Mouse (Mus musculus) limb, embryonic 12.5 days (tissue): Measurements from ENCODE around the gene Syt13. TPM values are rescaled to one million over a fixed set of nuclear protein-coding genes. Genes with fewer than 3 reads are reported as not detected.

Source experiments
- ATAC-seq: fragments of 200-750 bp; cut with Nextera tagmentation; 2 replicates; pipeline ENCODE4 v1.8.0; 2017; ENCODE audit warnings: low read depth, moderate TSS enrichment; ENCODE audit not compliant: insufficient number of reproducible peaks, insufficient read depth, low FRiP score, low TSS enrichment
- H3K27ac ChIP-seq: fragments of 300-500 bp; sonication (generic); 2 replicates; pipeline ENCODE4 v1.5.1; 2016; ENCODE audit warnings: mild to moderate bottlenecking, moderate library complexity
- H3K27me3 ChIP-seq: fragments of 300-500 bp; sonication (generic); 2 replicates; pipeline ENCODE4 v1.6.1; 2016; ENCODE audit warnings: mild to moderate bottlenecking, moderate library complexity
- H3K36me3 ChIP-seq: fragments of 300-500 bp; sonication (generic); 2 replicates; pipeline ENCODE4 v1.6.1; 2016; ENCODE audit warnings: mild to moderate bottlenecking, moderate library complexity
- H3K4me1 ChIP-seq: fragments of 300-500 bp; sonication (generic); replicated peaks from 2 replicates; pipeline ENCODE4 v1.6.1; 2016
- H3K4me2 ChIP-seq: fragments of 300-500 bp; sonication (generic); 2 replicates; pipeline ENCODE4 v1.6.1; 2016; ENCODE audit warnings: mild to moderate bottlenecking, moderate library complexity
- H3K4me3 ChIP-seq: fragments of 300-500 bp; sonication (generic); replicated peaks from 2 replicates; pipeline ENCODE4 v1.5.1; 2016; ENCODE audit warnings: mild to moderate bottlenecking
- H3K9ac ChIP-seq: fragments of 300-500 bp; sonication (generic); replicated peaks from 2 replicates; pipeline ENCODE4 v1.6.1; 2016; ENCODE audit warnings: mild to moderate bottlenecking, moderate library complexity
- H3K9me3 ChIP-seq: fragments of 300-500 bp; sonication (generic); 2 replicates; pipeline ENCODE4 v1.6.1; 2016; ENCODE audit warnings: mild to moderate bottlenecking, moderate library complexity
- WGBS: fragments of 180-500 bp; shearing (Covaris S2); methylation state at CpG from one replicate; pipeline ENCODE4 v1.1.7; 2016; 5-methylcytosine and 5-hydroxymethylcytosine counted together
- polyA plus RNA-seq: library from polyadenylated mRNA; unstranded; fragments of >200 nt; fragmentation: Nextera tagmentation; extraction: Ambion mirVana; gene quantifications from 2 replicates; pipeline ENCODE4 v1.2.1, GENCODE M21; 2016

Syt13 gene
- 5.4 and 6.5 TPM in 2 replicates for polyA plus RNA-seq

DNA sequence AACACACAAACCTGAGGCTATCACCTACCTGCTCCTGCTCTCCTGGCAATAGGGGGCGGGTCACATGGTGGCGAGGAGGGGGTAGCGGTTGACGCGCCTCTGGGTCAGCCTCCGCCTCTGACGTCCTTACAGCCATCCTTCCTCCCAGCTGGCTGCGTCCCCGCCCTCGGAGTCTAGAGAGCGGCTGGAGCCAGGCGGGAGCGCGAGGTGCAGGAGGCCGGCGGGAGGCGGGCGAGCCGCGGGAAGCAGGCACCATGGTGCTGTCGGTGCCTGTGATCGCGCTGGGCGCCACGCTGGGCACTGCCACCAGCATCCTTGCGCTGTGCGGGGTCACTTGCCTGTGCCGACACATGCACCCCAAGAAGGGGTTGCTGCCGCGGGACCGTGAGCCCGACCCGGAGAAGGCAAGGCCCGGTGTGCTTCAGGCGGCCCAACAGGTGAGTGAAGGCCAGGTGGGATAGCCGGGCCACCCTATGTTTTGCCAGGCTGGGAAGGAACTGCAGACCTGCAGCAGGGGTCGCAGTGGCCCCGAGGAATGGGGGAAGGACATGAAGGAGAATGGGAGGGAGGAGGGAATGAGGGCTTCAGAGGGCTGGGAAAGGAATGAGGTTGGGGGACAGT lies at the start of gene Syt13:
Gene Syt13, plus strand, starts transcription at position 166 of the 621 bp plus-strand sequence.
- peak; percentile 48; the same call in 1 of the 2 replicates for ATAC-seq
- H3K9ac ChIP-seq: peak within 1 kb of the TSS; percentile 53; the same call in 1 of the 2 replicates
- no peak within 1 kb of the TSS for H3K27ac ChIP-seq
- no peaks in the 10 kb centered on the region for H3K36me3 ChIP-seq
- under 1% methylated on average over 37 of the region's 38 CpGs for WGBS
- H3K4me1 ChIP-seq: peaks cover 48% of the 10 kb centered on the region
- H3K4me3 ChIP-seq: peak within 1 kb of the TSS; percentile 45
- H3K27me3 ChIP-seq: peaks cover 55% of the 10 kb centered on the region
- peak within 1 kb of the TSS; percentile 88 for H3K4me2 ChIP-seq
- H3K9me3 ChIP-seq: 0 out of 2 replicates have a peak, but pooled peaks cover 4% of the 10 kb centered on the region

DNA sequence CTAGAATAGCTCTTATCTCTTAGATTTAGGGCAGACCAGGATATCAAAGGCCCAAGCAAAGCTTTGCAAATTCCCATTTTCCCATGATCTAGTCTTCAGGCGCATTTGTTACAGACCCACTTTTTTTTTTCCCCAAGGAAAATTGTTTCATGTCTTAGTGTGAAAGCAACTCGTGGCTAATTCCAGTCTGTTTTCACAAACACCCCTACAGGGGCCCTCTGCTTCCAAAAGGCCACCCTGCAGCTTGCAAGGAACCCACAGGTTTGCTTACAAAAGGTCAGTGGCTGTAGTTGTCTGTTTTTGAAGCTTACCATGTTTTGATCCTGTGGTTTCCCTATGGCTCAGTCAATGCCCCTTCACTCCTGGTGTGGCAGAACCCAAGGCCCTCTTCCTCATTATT lies 48.3 kb upstream of the Syt13 start:
- no peak for ATAC-seq
- Histone ChIP-seq H3K4me2 (no peak overlapping the region), H3K27ac (no peak overlapping the region), H3K27me3 (no peaks in the 10 kb centered on the region), H3K9me3 (peaks cover 10% of the 10 kb centered on the region; the same call in 1 of the 2 replicates), H3K36me3 (no peaks in the 10 kb centered on the region), H3K4me3 (no peak overlapping the region), H3K9ac (no peak overlapping the region), H3K4me1 (peaks cover 18% of the 10 kb centered on the region)
- WGBS: 1% methylated on average over 2 of the region's 2 CpGs

DNA sequence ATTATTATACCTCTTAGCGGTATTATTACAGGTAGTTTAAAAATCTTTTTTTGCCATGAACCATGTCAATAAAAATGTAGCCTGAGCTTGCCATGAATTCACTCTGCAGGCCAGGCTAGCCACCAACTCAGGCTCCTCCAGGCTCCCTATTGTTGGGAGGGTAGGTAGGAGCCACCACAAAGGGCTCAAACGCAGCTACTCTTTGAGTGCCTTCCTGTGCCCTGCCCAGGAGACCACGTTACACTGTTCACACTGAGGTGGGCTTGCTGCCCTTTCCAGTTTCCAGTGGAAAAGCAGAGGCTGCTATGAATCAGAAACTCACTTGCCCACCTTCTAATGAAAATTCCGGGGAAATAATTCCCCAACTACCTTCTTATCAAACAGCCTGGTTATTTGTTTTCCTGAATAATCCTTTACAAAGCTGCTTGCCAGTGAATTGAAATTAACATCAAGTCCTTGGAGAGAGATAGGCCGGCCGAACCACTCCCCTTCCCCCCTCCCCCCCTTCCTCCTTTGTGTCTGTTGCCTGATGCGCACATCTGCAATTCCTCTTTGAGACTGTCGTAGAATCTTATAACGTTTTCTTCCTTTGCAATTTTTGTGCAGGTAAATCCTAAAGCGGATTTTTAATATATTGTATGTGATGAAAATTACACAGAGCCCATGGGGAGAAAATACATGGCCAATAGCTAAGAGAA lies 44.6 kb upstream of the Syt13 start:
- Histone ChIP-seq H3K9ac (no peak overlapping the region), H3K4me2 (no peak overlapping the region), H3K36me3 (no peaks in the 10 kb centered on the region), H3K27ac (no peak overlapping the region), H3K9me3 (no peaks in the 10 kb centered on the region), H3K4me3 (no peak overlapping the region), H3K4me1 (peaks cover 20% of the 10 kb centered on the region), H3K27me3 (peaks cover 7% of the 10 kb centered on the region; the same call in 1 of the 2 replicates)
- no peak for ATAC-seq
- 18% methylated on average over 10 of the region's 10 CpGs for WGBS

DNA sequence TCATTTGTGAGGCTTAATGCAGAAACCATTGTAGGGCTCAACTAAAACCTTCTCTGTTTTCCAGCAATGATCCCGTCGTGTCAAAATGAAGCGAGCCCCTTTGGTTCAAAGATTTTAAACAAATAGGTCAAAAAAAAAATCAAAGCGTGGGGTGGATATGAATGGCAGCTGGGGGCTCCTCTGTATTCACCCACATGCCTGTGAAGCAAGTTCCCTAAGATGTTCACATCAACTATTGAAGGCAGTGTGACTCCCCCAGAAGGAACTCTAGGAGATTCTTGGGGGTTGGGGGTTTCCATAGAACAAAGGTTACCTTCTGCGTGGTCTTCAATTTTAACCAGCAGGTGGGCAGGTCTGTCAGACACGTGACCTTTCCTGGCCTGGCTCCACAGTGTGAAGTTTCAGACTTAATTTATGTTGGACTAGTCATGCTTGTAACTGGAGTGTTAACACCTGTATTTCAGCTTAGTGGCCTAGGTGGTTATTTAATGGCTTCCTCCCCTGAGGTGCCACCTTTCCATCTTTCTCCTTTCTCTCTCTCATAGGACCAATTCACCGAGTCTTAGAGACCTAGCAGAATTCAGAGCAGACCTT lies 43.7 kb upstream of the Syt13 start:
- H3K4me3 ChIP-seq: no peak overlapping the region
- peak overlapping the region; percentile 12; the same call in 1 of the 2 replicates for H3K27ac ChIP-seq
- no peaks in the 10 kb centered on the region for H3K9me3 ChIP-seq
- 24% methylated on average over 7 of the region's 7 CpGs for whole genome bisulfite sequencing
- H3K9ac ChIP-seq: no peak overlapping the region
- H3K4me1 ChIP-seq: peaks cover 16% of the 10 kb centered on the region
- H3K36me3 ChIP-seq: no peaks in the 10 kb centered on the region
- ATAC-seq: no peak
- no peak overlapping the region for H3K4me2 ChIP-seq
- peaks cover 10% of the 10 kb centered on the region for H3K27me3 ChIP-seq

GRCm38 (mm10) chr2:92872652-92873051 lies 42.2 kb upstream of the Syt13 start:
- no peak overlapping the region for H3K27ac ChIP-seq
- H3K27me3 ChIP-seq: peaks cover 10% of the 10 kb centered on the region
- WGBS: 92% methylated on average over 4 of the region's 4 CpGs
- no peak overlapping the region for H3K9ac ChIP-seq
- H3K4me3 ChIP-seq: no peak overlapping the region
- H3K4me2 ChIP-seq: no peak overlapping the region
- no peak for ATAC-seq
- peaks cover 11% of the 10 kb centered on the region for H3K4me1 ChIP-seq
- no peaks in the 10 kb centered on the region for H3K9me3 ChIP-seq
- no peaks in the 10 kb centered on the region for H3K36me3 ChIP-seq

GRCm38 (mm10) chr2:92874592-92874991 lies 40.3 kb upstream of the Syt13 start:
- ATAC-seq: no peak
- 64% methylated on average over 1 of the region's 1 CpGs for WGBS
- Histone ChIP-seq H3K27ac (no peak overlapping the region), H3K36me3 (no peaks in the 10 kb centered on the region), H3K4me2 (no peak overlapping the region), H3K9me3 (no peaks in the 10 kb centered on the region), H3K9ac (no peak overlapping the region), H3K4me3 (no peak overlapping the region), H3K27me3 (peaks cover 21% of the 10 kb centered on the region), H3K4me1 (peaks cover 11% of the 10 kb centered on the region)

- WGBS: 43% methylated on average over 3 of the region's 3 CpGs
- H3K27ac ChIP-seq: no peak overlapping the region
- ATAC-seq: no peak
Measured at GRCm38 (mm10) chr2:92877488-92877887, 37.4 kb upstream of the Syt13 start.

GRCm38 (mm10) chr2:92883039-92883911 lies 31.6 kb upstream of the Syt13 start:
- ATAC-seq: peak; percentile 43; the same call in 1 of the 2 replicates
- WGBS: 4% methylated on average over 15 of the region's 15 CpGs
- Histone ChIP-seq H3K27ac (0 out of 2 replicates have a peak overlapping the region, but pooled peaks have one; percentile 23), H3K4me3 (peak overlapping the region; percentile 17; the same call in 1 of the 2 replicates), H3K4me1 (peaks cover 9% of the 10 kb centered on the region), H3K9ac (no peak overlapping the region), H3K27me3 (peaks cover 26% of the 10 kb centered on the region; the same call in 1 of the 2 replicates), H3K9me3 (no peaks in the 10 kb centered on the region), H3K4me2 (peak overlapping the region; percentile 42), H3K36me3 (no peaks in the 10 kb centered on the region)

More at GRCm38 (mm10) chr2:92877488-92877887, 37.4 kb upstream of the Syt13 start:
- no peak overlapping the region for H3K4me2 ChIP-seq
- H3K9me3 ChIP-seq: no peaks in the 10 kb centered on the region
- no peak overlapping the region for H3K4me3 ChIP-seq
- H3K27me3 ChIP-seq: peaks cover 36% of the 10 kb centered on the region
- H3K4me1 ChIP-seq: no peaks in the 10 kb centered on the region
- H3K36me3 ChIP-seq: no peaks in the 10 kb centered on the region
- no peak overlapping the region for H3K9ac ChIP-seq

DNA sequence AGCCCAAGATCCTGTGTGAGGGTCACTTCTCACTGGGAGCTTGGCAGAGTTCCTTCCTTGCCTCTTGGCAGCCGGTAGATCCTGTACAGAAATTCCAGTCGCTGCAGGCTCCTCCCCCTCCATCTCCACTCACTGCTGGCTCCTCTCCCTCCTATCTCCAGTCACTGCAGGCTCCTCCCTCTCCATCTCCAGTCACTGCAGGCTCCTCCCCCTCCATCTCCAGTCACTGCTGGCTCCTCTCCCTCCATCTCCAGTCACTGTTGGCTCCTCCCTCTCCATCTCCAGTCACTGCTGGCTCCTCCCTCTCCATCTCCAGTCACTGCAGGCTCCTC lies 31.0 kb upstream of the Syt13 start:
- Histone ChIP-seq H3K36me3 (no peaks in the 10 kb centered on the region), H3K4me1 (peaks cover 15% of the 10 kb centered on the region), H3K4me3 (no peak overlapping the region), H3K9me3 (no peaks in the 10 kb centered on the region), H3K4me2 (peak overlapping the region; percentile 42; the same call in 1 of the 2 replicates), H3K27ac (0 out of 2 replicates have a peak overlapping the region, but pooled peaks have one; percentile 23), H3K9ac (no peak overlapping the region), H3K27me3 (peaks cover 24% of the 10 kb centered on the region; the same call in 1 of the 2 replicates)
- no peak for ATAC-seq
- WGBS: 0% methylated on average over 2 of the region's 2 CpGs

- WGBS: 70% methylated on average over 6 of the region's 6 CpGs
- H3K4me1 ChIP-seq: peaks cover 24% of the 10 kb centered on the region
- H3K4me2 ChIP-seq: no peak overlapping the region
- peaks cover 17% of the 10 kb centered on the region; the same call in 1 of the 2 replicates for H3K27me3 ChIP-seq
- no peaks in the 10 kb centered on the region for H3K36me3 ChIP-seq
- H3K27ac ChIP-seq: no peak overlapping the region
- no peak overlapping the region for H3K9ac ChIP-seq
- no peak for ATAC-seq
- H3K4me3 ChIP-seq: no peak overlapping the region
- H3K9me3 ChIP-seq: no peaks in the 10 kb centered on the region
Measured at GRCm38 (mm10) chr2:92884976-92885375, 29.9 kb upstream of the Syt13 start.
